Mouse (Mus musculus) thymus, adult 2 months (tissue): Measurements from ENCODE around the gene Dcaf6.

Source experiments
- CTCF ChIP-seq: fragments of 200-500 bp; IDR thresholded peaks from 2 replicates; pipeline ENCODE4 v1.5.1; 2012; ENCODE audit warnings: mild to moderate bottlenecking, control low read depth, low read length, moderate library complexity, borderline replicate concordance; ENCODE audit not compliant: control insufficient read depth, poor library complexity, insufficient read depth; ENCODE audit errors: extremely low read depth
- POLR2A ChIP-seq: fragments of 200-500 bp; IDR thresholded peaks from 2 replicates; pipeline ENCODE4 v1.6.1; 2012; ENCODE audit warnings: mild to moderate bottlenecking, low read length, control low read depth, moderate library complexity; ENCODE audit not compliant: control insufficient read depth, poor library complexity, insufficient read depth; ENCODE audit errors: extremely low read depth

GRCm38 (mm10) chr1:165365057-165365456, 95.2 kb downstream of the Dcaf6 start:
- no peak for TF ChIP-seq POLR2A
- TF ChIP-seq CTCF, result no peak
